Mouse (Mus musculus) cortical plate, adult 2 months (tissue): ENCODE measurements around the gene Veph1.

ENCODE experiments used
- CTCF ChIP-seq: fragments of 200-500 bp; IDR thresholded peaks from 2 replicates; pipeline ENCODE4 v1.5.1; 2011; ENCODE audit warnings: mild to moderate bottlenecking, control low read depth, low read length; ENCODE audit not compliant: insufficient read depth; ENCODE audit errors: extremely low read depth
- POLR2A ChIP-seq: fragments of 200-500 bp; IDR thresholded peaks from 2 replicates; pipeline ENCODE4 v1.6.1; 2011; ENCODE audit warnings: mild to moderate bottlenecking, low read length, control low read depth; ENCODE audit not compliant: insufficient read depth; ENCODE audit errors: extremely low read depth

- TF ChIP-seq CTCF = no peak
- TF ChIP-seq POLR2A = no peak
Measured at GRCm38 (mm10) chr3:66063881-66064280, 232.8 kb downstream of the Veph1 start.
